Mouse (Mus musculus): ENCODE measurements around the gene Slc25a35. TPM values are rescaled to one million over a fixed set of nuclear protein-coding genes. Genes with fewer than 3 reads are reported as not detected.
"Not testable (repeated sequence)": the region's sequence is repeated elsewhere in the genome, so short reads cannot be mapped to it uniquely, and the experiment has no call there.

Slc25a35 gene
- total RNA-seq, 4 experiments from 2014 or later = 14.7 to 35.0 (median 28.1) TPM

DNA sequence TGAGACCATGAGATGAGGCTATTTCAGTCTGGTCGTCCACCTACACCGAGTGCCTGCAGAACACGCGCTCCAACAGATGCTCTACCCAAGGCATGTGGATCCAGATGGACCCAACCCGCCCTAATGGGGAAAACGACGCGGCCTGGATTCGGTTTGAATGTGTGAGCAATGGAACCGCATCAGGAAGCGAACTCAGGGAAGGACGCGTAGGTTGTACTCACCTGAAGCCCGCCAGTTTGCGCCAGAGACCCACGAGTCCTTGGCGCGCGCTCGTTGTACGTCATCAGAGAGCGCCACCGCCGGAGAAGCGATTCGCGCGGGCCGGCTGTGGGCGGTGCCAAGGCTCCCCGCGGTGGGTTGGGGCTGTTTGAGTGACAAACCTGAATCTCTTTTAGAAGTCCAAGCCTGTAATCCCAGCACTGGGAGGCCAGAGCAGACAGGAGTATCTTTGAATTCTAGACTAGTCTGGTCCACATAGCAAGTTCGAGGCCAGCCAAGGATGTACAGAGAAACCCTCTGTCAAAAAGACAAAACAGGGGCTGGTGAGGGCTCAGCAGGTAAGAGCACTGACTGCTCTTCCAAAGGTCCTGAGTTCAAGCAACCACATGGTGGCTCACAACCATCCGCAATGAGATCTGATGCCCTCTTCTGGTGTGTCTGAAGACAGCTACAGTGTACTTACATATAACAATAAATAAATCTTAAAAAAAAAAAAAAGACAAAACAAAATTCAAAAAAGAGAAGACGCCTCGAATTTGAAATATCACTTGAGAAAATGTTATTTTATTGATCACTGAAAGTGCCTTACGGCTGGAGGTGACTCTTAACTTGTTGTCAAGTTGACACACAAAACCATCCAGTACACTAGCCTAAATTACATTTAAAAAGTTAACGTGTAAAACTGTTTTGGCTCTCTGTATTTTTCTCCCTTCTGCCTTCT is 40.5 kb downstream of the Slc25a35 start, which contains the start of gene Pfas:
TSS of gene Pfas (minus strand) at position 279 of the 940 bp plus-strand sequence.
- peak; percentile 84 for DNase-seq

DNA sequence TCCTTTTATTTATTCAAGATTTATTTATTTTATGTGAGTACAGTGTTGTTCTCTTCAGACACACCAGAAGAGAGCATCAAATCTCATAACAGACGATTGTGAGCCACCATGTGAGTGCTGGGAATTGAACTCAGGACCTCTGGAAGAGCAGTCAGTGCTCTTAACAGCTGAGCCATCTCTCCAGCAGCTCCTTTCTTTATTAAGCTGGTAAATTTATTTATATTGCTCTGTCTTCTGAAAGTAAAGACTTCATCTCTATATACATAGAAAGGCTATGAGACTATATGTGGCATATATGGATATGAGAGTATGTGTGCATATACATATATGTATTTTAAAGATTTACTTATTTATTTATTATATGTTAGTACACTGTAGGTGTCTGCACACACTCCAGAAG is 41.6 kb downstream of the Slc25a35 start:
- no peak for DNase-seq

GRCm38 (mm10) chr11:69010400-69011323 is 42.7 kb downstream of the Slc25a35 start:
- no peak for DNase-seq

DNA sequence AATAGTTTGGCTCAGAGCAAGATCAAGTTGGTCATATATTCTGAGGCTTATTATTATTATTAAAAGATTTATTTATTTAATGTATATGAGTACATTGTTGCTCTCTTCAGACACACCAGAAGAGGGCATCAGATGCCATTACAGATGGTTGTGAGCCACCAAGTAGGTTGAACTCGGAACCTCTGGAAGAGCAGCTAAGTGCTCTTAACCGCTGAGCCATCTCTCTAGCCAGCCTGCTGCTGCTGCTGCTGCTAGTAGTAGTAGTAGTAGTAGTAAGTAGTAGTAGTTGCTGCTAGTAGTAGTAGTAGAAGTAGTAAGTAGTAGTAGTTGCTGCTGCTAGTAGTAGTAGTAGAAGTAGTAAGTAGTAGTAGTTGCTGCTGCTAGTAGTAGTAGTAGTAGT is 43.5 kb downstream of the Slc25a35 start:
- DNase-seq = not testable (repeated sequence)

DNA sequence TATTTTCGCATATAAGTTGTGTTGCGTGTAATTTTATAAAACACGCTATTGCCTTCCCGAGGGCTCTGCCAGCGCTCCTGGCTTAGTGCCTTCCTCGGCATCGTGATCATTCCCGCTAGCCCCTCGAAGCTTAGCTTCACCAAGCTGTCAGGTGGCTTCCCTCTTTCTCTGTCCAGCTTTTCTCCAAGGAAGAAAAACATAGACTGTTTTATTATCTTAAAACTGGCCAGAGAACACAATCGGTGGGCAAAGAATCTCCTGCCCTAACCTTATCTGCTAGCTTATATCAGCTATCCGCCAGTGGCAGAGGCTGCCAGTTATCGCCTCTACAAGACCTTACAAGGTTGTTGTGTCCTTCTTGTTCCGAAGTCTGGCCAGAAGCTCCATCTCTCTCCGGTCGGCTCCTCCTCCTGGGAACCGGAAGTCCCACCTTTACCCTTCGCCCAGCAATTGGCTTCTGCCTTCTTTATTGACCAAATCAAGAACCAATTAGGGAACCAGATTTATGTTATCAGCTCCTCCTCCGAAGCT is 44.2 kb downstream of the Slc25a35 start:
- peak; percentile 92 for DNase-seq

DNA sequence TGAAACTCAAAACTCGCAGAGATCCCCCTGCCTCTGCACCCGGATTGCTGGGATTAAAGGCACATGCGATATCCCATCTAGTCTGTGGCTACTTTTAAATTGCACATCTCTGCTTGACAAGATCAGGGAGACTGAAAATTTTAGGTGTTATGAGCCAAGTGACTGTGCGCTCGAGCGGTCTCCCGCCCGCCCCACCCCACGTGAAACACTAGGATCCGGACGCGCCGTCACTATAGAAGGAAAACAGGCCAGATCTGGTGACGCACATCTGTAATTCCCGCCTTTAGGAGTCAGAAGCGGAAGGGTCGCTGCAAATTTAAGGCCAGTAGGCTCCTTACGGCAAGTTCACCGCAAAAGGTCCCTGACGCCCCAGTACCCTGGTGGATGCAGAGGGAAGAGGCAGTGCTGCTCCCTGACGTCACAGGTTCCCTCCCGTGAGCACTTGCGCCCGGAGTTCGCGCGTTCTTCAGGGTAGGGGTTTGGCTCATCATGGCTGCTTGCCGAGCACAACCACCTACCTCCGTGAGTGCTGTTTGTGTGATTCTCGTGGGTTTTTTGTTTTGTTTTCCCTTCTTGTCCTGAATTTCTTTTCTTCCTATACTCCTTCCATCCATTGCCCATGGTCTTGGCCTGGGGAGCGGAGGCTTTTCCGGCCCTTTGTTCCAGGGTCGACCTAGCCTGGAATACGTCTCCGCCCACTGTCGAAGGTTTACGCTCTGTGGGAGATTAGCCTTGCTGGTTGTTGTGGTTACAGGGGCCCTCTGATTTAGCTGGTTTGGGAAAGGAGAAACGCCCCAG is 47.9 kb downstream of the Slc25a35 start, which contains the start of gene Ctc1:
TSS of gene Ctc1 (plus strand) at position 268 of the 798 bp plus-strand sequence.
- DNase-seq = peak; percentile 87

GRCm38 (mm10) chr11:69016755-69017154 is 48.8 kb downstream of the Slc25a35 start:
- DNase-seq = no peak

DNA sequence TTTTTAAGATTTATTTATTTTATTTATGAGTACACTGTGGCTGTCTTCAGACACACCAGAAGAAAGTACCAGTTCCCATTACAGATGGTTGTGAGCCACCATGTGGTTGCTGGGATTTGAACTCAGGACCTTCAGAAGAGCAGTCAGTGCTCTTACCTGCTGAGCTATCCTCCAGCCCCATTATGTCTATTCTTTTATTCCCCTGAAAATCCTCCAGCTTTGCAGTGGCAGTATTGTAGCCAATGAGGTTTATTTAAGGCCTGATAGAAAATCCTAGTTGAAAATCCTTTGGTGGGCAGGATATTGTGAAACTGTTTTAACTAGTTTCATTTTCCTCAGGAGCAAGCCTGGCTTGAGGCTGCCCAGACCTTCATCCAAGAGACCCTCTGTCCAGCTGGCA is 52.8 kb downstream of the Slc25a35 start:
- no peak for DNase-seq

Small RNA genes within 50 kb of the gene (microRNA-seq; reads per million reads assigned to microRNA genes)
- gene Mir3062 = 0 to 0.17 reads per million in 2 experiments

Other genes starting within 250 kb of the Slc25a35 start
- gene Ndel1, start 96.3 kb upstream of the Slc25a35 start, total RNA-seq (2022) = 10 to 100 TPM; 59.5 to 79.4 (median 68.0) TPM
- gene Rnf222, start 79.6 kb upstream of the Slc25a35 start, total RNA-seq (2022) = under 1 TPM in 3 of 4 experiments, not detected in 1; 0.08 to 0.21 (median 0.09) TPM
- gene Rpl26, start 66.5 kb upstream of the Slc25a35 start, total RNA-seq (2022) = 1,000 to 10,000 TPM; 1,214 to 1,402 (median 1,307) TPM
- gene Odf4, start 41.0 kb upstream of the Slc25a35 start, total RNA-seq (2022) = 1 to 10 TPM in 1 of 4 experiments, under 1 TPM in 2, not detected in 1; 0.35 to 1.7 (median 0.78) TPM
- gene Arhgef15, start 10.7 kb upstream of the Slc25a35 start, total RNA-seq (2022) = 10 to 100 TPM; 15.5 to 32.7 (median 24.5) TPM
- 10 to 100 TPM; 21.0 to 27.9 (median 23.6) TPM for gene Rangrf, start 7.1 kb downstream of the Slc25a35 start, total RNA-seq (2022)
- gene Pfas, start 40.3 kb downstream of the Slc25a35 start, total RNA-seq (2022) = 10 to 100 TPM; 33.9 to 48.4 (median 40.5) TPM
- 10 to 100 TPM; 30.7 to 46.1 (median 39.2) TPM for gene Ctc1, start 47.8 kb downstream of the Slc25a35 start, total RNA-seq (2022)
- gene Aurkb, start 77.5 kb downstream of the Slc25a35 start, total RNA-seq (2022) = 1 to 10 TPM; 1.7 to 2.9 (median 2.3) TPM
- 10 to 100 TPM; 29.8 to 33.9 (median 31.5) TPM for gene Borcs6, start 91.6 kb downstream of the Slc25a35 start, total RNA-seq (2022)
- 10 to 100 TPM; 13.1 to 28.3 (median 19.4) TPM for gene Tmem107, start 102.7 kb downstream of the Slc25a35 start, total RNA-seq (2022)
- 100 to 1,000 TPM; 118 to 221 (median 178) TPM for gene Vamp2, start 120.4 kb downstream of the Slc25a35 start, total RNA-seq (2022)
- 100 to 1,000 TPM in 1 of 4 experiments, 10 to 100 TPM in 3; 30.0 to 119 (median 51.6) TPM for gene Per1, start 127.1 kb downstream of the Slc25a35 start, total RNA-seq (2022)
- gene Hes7, start 152.3 kb downstream of the Slc25a35 start, total RNA-seq (2022) = under 1 TPM in 2 of 4 experiments, not detected in 2; 0.18 to 0.22 TPM
- under 1 TPM; 0.26 to 0.95 (median 0.84) TPM for gene 9130213A22Rik, start 154.5 kb downstream of the Slc25a35 start, total RNA-seq (2022)
- gene Aloxe3, start 157.8 kb downstream of the Slc25a35 start, total RNA-seq (2022) = 1 to 10 TPM in 3 of 4 experiments, under 1 TPM in 1; 0.87 to 2.2 (median 1.7) TPM
- gene Alox12b, start 188.9 kb downstream of the Slc25a35 start, total RNA-seq (2022) = not detected
- not detected for gene Alox8, start 229.7 kb downstream of the Slc25a35 start, total RNA-seq (2022)

Data from adrenal gland, adult 8-10 months (tissue).